Mouse (Mus musculus) gastrocnemius, postnatal 25 days (tissue): ENCODE data around the gene Glt1d1. TPM values are rescaled to one million over a fixed set of nuclear protein-coding genes. Genes with fewer than 3 reads are reported as not detected.

ENCODE experiments used
- DNase-seq: peaks from one replicate; pipeline ENCODE4 v3.0.0; 2022
- total RNA-seq, 2 experiments: library from RNA; stranded (reverse); gene quantifications; 1 replicate in 1 of 2; 2 replicates in 1 of 2; pipeline ENCODE4 v1.2.3; 2021

The Glt1d1 gene
- total RNA-seq, 2 experiments from 2014 or later: not detected

DNA sequence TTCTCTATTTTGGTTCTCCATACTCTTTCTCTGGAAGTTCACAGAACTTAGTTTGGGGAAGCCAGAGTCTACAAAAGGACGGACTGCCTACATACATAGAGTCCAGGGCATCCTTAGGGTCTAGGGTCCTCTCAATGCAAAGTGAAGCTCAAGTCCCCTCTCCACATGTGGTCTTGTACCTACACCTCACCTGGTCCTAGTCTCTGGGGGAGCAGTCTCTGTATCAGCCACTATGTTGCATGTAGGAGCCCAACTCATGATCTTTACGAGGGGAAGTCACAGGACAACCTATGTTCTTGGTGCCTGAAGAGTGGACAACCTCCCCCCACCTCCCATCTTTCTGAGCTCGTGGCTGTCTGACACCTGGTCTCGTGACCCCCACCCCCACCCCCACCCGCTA lies 391 bp upstream of the Glt1d1 start:
- DNase-seq: no peak

DNA sequence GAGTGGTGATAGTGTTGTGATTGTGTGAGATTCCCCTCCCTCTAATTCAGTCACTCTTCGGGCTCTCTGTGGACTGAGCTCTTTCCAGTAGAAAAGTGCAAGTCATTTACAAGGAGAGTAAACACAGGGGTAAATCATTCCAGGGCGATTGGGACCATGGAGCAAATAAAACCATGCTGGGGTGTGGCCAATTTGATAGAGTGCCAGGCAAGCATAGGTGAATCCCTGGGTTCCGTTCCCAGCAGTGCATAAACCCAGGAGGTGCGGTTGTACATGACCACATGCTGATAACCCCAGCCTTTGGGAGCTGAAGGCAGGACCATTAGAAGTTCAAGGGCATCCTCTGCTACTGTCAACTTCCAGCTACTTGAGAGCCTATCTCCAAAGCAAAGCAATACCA lies 1.1 kb downstream of the Glt1d1 start:
- DNase-seq: no peak

DNA sequence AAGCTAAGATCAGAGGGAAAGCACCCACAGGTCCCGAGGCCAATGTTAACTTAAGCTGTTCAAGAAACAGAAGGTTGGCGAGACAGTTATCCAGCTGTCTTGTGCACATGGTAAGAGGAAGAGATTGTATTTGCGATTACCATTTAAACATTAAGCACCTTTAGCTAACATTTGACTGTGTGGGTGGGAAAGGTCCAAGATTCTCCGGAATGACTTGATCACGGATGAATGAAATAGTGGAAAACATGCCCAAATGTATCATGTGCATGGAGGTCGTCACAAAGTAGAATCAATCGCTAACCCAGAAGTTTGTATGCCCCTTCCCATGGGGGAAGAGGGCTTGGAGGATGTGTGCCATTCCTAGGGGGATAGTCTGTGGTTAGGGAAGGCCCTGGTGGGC lies 1.6 kb downstream of the Glt1d1 start:
- DNase-seq: no peak

DNA sequence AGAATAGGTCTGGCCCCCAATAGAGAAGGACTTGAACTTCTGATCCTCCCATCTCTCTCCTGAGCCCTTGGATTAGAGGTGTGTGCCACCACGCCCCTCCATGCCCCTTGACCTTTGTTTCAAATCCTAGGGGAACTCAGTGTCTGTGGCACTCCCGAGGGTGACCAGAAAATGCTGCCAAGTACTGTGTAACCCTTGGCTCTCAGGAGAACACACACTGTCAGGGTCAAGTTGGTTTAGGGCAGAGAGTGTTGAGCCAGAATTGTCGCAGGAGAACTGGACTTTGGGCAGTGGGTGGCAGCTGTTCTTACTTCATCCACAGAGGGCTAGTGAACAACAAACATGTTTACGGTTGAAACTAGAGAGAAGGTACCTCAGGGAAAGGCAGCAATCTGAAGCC lies 5.6 kb downstream of the Glt1d1 start:
- no peak for DNase-seq

DNA sequence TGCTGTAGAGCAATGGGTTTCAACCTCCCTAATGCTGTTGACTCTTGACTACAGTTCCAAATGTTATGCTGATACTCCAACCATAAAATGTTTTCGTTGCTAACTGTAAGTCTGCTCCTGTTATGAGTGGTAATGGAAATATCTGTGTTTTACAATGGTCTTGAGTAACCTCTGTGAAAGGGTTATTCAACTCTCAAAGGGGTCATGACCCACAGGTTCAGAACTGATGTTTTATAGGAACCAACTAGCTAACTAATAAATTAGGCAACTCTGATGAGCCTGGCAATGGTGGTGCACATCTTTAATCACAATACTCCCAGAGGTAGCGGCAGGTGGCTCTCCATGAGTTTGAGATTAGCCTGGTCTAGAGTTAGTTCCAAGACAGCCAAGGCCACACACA lies 6.1 kb downstream of the Glt1d1 start:
- no peak for DNase-seq

DNA sequence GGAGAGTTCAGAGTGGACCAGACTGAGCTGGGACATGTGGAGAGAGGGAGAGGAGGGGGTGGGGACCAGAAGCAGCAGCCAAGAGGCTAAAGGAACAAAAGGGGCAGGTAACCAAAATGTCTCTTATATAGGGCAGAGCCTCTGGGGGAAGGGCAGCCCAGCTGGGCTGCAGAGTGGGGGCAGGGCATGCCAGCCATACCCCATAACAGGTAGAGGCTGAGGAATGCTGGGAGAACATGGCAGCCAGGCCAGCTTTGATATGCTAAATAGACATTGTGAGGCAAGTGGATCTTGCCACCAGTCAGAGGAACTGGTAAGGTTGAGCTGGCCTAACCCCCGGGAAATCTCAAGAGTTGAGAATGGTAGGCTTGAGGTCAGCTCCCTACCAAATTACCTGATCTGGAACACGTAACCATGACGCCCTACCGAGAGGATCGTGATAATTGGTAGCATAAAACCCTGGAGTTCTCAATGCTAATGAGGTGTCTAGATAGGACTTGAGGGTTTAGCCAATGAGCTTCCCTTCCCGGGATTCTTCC lies 7.1 kb downstream of the Glt1d1 start:
- DNase-seq: no peak

DNA sequence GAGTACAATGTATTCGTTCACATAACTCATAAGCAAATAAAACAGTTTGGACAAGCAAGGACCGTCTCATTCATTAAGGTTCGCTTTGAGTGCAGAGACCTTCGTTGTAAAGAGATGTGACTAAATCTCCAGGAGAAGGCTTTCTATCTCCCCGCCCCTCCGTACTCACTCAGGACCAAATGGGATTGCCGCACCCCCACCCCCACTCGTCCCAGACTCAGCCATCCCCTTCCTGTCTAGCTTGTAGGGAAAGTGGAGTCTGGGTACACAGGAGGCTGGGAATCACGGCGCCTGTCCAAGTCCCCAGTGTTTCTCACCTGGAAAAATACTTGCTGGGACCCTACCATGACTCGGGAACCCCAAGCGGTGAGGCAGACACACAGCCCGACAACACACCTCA lies 7.6 kb downstream of the Glt1d1 start:
- DNase-seq: no peak

DNA sequence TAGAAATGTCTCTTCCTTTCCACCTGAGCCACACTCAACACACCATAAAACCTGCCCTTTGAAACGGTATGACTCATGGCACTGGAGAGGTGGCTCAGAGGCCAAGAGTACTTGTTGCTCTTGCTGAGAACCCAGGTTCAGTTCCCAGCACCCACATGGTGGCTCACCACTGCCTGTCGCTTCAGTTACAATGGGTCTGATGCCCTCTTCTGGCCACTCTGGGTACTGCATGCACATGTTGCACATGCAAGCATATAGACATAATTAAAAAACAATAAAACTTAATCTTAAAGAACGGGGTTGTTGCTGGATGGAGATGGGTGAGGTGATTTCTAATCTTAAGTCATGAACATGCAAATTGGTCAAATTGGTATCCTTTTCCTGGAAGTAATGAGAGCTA lies 8.3 kb downstream of the Glt1d1 start:
- no peak for DNase-seq

DNA sequence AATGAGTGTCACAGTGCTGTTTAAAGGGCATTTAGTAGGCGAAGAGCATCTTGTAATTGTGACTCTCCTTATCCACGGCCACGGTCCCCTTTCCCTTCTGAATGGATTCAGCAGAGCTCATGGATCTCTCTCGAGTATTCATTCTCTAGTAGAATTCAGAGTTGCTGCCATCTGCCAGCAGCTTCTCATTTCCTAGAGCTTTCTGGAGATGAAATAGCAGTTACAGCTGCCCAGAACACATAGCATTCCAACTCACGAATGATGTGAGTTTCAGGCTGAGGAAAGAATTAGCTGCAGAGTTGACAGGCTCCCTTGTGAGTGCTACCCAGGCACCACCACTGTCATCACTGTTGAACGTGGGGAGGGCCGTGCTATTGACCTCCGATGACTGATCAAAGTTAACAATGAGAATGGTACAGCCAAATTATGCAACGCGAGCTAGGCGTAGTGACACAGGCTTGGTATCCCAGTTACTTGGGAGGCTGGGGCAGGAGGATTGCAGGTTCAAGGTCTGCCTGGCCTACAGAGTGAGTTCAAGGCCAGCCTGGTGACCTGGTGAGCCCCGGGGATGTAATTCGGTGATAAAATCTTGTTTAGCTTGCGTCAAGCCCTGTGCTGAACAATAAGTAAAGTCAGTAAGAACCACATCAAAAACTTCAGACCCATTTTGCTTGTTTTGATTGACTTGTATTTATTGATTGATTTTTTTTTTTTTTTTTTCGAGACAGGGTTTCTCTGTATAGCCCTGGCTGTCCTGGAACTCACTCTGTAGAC lies 9.3 kb downstream of the Glt1d1 start:
- DNase-seq: no peak

DNA sequence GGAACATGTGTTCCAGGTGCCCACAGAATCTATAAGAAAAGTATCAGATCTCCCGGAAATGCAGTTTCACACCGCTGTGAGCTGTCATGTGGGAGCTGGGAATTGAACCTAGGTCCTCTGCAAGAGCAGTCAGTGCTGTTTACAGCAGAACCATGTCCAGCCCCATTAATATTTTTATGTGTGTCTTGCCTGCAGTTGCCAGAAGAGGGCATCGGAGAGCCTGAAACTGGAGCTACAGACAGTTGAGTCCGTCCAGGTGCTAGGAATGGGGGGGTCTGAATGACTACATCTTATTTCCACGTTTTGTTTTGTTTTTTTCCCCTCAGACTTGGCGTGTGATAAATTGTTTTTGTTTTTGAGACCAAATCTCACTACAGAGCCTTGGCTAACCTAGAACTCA lies 16.0 kb downstream of the Glt1d1 start:
- DNase-seq: no peak

DNA sequence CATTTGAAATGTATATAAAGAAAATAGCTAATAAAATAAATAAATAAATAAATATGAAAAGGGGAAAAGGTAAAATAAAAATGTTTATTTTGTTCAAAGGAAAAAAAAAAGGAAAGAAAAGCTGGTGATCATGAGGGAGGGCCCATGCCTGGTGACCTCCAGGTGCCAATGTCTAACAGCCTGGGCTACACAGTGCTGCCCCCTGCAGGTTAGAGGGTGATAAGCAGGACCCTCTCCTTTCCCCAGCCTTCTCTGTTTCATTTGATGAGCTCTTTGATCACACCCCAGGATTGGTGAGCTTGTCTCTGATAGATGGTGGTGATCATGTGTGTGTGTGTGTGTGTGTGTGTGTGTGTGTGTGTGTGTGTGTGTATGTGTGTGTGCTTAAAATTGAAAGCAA lies 17.0 kb downstream of the Glt1d1 start:
- no peak for DNase-seq

DNA sequence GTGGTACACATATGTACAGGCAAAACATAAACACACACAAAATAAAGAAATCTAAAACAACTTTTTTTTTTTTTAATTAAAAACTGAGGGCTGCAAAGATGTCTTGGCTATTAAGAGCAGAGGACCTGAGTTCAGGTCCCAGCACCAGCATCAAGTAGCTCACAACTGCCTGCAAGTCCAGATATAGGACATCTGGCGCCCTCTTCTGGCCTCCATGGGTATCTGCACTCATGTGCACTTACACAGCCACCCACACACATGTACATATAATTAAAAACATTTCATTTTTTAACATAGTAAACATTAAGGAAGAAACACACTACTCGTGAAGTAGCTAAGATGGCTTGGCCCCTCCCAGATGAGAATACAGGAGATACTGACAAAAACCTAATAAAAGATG lies 26.2 kb downstream of the Glt1d1 start:
- no peak for DNase-seq

DNA sequence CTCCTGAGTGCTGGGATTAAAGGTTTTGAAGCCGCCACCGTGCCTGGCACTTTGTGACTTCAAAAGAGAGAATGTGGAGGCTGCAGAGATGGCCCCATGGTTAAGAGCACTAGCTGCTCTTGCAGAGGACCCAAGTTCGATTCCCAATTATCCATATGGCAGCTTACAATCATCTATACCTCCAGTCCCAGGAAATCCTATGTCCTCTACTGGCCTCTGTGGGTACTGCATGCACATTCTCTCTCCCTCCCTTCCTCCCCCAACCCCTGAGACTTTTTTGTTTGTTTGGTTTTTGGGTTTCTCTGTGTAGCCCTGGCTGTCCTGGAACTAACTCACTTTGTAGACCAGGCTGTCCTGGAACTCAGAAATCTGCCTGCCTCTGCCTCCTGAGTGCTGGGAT lies 27.2 kb downstream of the Glt1d1 start:
- no peak for DNase-seq

DNA sequence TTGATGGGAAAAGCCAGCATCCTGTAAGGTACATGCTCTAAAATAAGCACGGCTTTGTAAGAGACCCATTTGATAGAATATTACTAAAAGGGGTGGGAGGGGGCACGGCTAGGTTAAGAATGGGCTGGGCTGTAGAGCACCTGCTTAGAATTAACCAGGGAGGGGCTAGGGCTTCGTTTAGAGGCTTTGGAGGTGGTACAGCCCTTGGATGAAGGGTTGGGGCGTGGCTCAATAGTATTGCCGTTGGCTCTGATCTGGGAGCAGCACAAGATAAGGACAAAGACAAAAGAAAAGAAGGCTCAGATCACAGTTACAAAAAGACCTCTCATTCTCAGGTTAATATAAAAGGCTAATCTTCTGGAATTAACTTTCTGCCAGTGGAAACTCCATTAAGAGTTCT lies 28.2 kb downstream of the Glt1d1 start:
- DNase-seq: no peak

DNA sequence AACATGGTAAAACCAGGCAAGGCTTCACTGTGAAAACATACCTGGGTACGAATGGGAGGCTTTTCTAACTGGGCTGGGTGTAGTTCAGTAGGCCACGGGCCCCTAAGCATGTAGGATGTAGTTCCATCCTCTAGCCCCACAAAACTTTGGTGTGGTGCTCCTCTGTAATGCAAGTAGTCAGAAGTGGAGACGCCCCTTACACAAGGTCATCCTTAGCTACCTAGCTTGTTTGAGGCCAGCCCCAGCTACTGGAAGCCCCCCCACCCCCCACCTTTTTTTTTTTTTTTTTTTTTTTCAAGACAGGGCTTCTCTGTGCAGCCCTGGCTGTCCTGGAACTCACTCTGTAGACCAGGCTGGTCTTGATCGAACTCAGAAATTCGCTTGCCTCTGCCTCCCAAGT lies 28.9 kb downstream of the Glt1d1 start:
- no peak for DNase-seq

DNA sequence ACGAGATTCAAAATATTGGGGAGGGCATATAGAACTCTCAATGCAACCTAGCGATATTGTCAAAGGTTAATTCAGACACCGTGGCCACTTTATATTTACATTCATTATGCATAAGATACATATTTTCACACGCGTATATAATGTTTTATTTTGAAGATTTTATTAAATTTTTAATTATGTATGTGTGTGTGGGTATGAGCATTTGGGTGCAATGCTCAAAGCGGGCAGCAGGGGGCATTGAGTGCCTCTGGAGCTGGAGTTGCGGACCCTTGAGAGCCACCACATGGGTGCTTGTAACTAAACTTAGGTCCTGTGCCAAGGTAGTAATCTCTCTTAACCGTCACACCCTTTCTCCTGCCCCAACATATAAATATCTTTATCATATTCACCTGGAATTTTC lies 41.9 kb downstream of the Glt1d1 start:
- no peak for DNase-seq

DNA sequence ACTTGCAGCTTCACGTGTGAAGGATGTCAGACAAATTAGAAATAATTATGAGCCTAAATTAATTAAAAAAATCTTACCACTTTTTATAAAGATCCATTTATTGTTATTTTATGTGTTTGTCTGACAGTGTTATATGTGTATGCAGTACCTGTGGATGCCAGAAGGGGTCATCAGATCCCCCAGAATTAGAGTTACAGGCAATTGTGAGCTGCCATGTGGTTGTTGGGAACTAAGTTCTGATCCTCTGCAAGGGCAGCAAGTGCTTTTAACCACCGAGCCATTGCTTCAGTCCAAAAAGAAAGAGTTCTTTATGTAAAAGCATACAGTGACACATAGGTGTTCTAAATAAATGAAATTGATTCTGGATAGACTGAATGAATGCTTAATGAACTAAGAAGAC lies 45.5 kb downstream of the Glt1d1 start:
- no peak for DNase-seq

DNA sequence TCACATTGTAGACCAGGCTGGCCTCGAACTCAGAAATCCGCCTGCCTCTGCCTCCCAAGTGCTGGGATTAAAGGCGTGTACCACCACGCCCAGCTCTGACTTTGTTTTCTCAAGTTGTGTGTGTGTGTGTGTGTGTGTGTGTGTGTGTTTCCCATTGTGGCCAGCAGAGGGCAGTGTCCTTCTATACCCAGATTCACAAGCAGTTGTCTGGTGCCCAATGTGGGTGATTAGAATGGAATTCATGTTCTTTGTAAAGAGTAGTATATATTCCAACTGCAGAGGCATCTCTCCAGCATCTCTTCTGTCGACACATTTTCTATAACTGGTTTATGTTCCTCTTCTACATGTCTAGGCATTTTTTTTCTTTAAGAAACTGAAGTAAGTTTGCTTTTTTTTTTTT lies 46.4 kb downstream of the Glt1d1 start:
- DNase-seq: no peak

DNA sequence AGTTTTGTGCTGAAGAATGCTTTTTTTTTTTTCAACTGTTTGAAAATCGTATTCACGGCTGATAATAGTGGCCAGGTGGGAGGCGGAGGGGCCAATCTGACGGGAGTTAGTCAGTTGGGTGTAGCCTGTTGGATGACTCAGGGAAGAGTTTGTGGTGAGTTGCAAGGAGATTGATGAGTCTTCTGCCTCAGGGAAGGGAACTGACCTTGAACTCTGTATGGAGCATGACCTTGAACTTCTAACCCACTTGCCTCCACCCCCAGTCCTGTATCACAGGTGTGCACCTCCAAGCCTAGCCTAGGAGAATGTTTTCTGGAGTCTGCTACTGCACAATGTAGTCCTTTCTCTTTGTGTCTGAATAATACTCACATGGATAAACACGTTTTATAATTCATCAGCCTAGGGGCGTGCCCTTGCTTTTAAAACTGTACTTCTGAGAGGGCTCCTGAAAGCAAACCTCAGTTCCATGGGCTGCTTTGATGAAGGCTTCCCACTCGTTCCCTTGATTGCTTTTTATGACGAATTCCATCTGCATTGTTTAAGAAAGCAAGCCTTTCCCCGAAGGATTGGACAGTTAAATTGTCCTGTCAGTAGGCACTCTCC lies 56.6 kb downstream of the Glt1d1 start:
- DNase-seq: no peak

DNA sequence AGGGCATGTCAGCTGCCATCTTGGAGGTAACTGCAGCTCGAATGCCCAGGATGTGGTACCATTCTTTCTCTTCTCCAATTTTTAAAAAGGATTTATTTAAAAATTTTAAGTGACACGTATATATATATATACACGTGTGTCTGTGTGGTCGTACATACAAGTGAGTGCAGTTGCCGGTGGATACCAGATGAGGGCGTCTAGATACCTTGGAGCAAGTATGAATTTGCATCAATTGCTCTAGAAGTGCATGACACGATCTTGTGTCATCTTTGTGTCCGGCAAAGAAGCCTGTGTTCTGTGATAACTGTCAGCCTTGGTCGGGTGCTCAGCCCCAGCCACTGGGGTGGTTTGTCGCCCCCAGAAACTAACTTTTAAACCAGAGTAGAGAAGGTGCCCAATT lies 59.0 kb downstream of the Glt1d1 start:
- no peak for DNase-seq

DNA sequence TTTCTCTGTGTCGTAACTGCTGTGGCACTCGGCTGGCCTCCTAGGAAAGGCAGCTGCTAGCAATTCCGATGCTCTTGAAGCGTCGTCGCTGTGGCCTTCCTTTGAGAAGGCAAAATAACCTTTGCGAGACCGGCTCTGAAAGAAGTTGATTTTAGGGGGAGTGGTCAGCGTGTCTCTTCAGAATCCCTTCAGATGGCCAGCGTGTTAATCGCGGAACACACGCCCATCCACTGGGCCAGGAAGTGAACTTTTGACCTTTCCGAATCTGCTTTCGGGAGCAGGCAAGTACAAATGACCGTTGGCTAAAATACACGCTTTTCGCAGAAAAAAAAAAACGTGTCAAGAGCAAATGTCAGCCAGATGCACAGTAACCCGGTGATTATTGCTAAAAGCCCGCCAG lies 59.5 kb downstream of the Glt1d1 start:
- DNase-seq: no peak

DNA sequence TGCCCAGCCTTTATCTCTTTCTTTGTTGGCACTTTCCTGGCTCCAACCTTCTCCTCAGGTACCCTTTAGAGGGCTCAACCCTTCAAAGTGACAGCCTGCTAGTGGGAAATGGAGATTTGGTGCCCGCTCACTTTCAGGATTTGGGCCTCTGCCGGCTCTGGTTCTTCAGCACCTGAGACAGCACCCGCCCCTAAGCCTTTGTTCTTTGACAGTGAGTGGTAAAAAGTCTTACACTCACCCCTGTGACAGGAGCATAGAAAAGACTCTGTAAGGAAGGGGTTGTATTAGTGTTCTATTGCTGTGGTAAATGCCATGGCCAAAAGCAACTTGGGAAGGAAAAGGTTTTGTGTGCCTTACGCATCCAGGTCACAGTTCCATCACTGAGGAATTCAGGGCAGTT lies 63.8 kb downstream of the Glt1d1 start:
- DNase-seq: no peak

DNA sequence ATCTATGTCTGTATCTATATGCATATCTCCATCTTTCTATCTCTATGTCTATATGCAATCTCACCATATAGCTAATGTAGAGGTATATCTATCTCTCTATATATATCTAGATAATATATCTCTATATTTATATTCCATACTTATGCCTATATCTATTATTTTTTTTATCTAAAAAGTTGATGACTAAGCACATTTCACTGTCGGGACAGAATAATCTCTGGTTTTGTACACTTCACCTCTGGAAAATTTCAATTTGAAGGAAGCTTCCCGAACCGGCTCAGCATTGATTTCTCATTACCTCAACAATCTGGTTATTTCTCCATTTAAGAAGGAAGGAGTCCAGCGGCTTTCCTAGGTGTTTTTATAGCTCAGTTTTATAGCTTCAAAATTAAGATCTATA lies 64.5 kb downstream of the Glt1d1 start:
- DNase-seq: no peak

DNA sequence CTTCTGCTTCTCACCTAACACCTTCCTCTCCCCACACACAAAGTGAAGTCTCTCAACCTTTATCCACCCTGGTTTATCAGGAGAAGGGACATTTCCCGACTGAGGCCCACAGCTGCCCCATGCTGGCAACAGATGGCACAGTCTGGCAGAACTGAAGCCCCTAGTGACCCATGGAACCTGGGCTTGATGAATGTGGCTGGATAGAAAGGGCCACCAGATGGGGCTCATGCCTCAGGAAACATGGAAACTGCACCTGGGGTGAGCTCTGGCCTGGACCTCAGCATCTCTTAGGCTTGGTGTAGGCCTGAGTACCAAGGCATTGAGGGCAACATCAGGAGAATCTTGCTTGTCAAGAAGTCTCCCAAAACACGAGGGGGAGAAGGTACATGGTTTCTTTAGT lies 66.5 kb downstream of the Glt1d1 start:
- DNase-seq: no peak
